Mouse (Mus musculus): ENCODE data around the gene Klhl2.

GRCm38 (mm10) chr8:64841747-64842406 is 7.9 kb downstream of the Klhl2 start:
- TF ChIP-seq USF1 (IDR thresholded peaks at IDR 0.05; ENCODE audit: low read depth, low read length): no peak
- TF ChIP-seq CTCF (IDR thresholded peaks at IDR 0.05 in 2 of 3, conservative IDR thresholded peaks at IDR 0.05 in 1 of 3; ENCODE audit: control insufficient read depth in 1 of 3, insufficient read depth in 1 of 3, low read depth in 2 of 3, low read length in 3 of 3, poor library complexity in 1 of 3, severe bottlenecking in 1 of 3): no peak
- no peak for TF ChIP-seq POLR2A (IDR thresholded peaks at IDR 0.05; ENCODE audit: control insufficient read depth in 1 of 2, insufficient read depth in 1 of 2, low read depth in 1 of 2, low read length in 2 of 2, poor library complexity in 1 of 2)
- no peak for TF ChIP-seq EP300 (IDR thresholded peaks at IDR 0.05; ENCODE audit: low read depth in 1 of 2, low read length in 2 of 2)
- TF ChIP-seq TBP (IDR thresholded peaks at IDR 0.05; ENCODE audit: low read depth, low read length): no peak
- no peak for TF ChIP-seq USF2 (IDR thresholded peaks at IDR 0.05; ENCODE audit: borderline replicate concordance in 1 of 2, insufficient read depth in 1 of 2, low read depth in 1 of 2, low read length in 2 of 2)
- TF ChIP-seq BHLHE40 (IDR thresholded peaks at IDR 0.05; ENCODE audit: borderline replicate concordance, low read depth, low read length): no peak
- TF ChIP-seq MYC (IDR thresholded peaks at IDR 0.05; ENCODE audit: low read depth, low read length): no peak
- no peak for TF ChIP-seq POLR2AphosphoS5 (IDR thresholded peaks at IDR 0.05; ENCODE audit: borderline replicate concordance, low read depth, low read length)
- no peak for TF ChIP-seq KAT2A (conservative IDR thresholded peaks at IDR 0.05; ENCODE audit: low read depth, low read length)
- TF ChIP-seq TCF12 (IDR thresholded peaks at IDR 0.05; ENCODE audit: low read depth, low read length): no peak
- TF ChIP-seq ZMIZ1 (IDR thresholded peaks at IDR 0.05; ENCODE audit: low read depth, low read length): no peak
- TF ChIP-seq MAX (IDR thresholded peaks at IDR 0.05; ENCODE audit: low read length): no peak
- no peak for TF ChIP-seq UBTF (IDR thresholded peaks at IDR 0.05; ENCODE audit: borderline replicate concordance, insufficient read depth, low read depth, low read length)
